Mouse (Mus musculus): ENCODE results near the gene St6gal1.

DNA sequence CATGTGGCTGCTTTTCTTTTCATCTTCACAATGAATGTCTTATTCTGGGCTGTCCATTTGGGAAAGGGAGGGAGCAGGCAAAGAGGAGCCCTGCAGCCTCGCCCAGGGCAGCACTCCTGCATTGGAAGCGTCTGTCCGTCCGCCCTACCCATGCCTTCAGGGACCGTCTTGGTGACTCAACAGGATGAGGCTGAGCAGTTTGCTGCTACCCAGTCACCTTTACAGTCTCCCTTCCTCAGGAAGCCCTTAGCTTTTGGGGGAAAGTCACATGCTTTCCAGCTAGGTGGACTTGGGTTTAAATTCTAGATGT lies 16.4 kb downstream of the St6gal1 start:
- TF ChIP-seq POLR2A (IDR thresholded peaks at IDR 0.05; ENCODE audit: borderline replicate concordance, insufficient read depth, low read length) (no peak), CTCF (IDR thresholded peaks at IDR 0.05; ENCODE audit: borderline replicate concordance, insufficient read depth, low read depth, low read length) (no peak)
